Mouse (Mus musculus) spleen, postnatal 14 days (tissue): ENCODE data around the gene Slc2a4.
"Not testable (repeated sequence)": the region's sequence is repeated elsewhere in the genome, so short reads cannot be mapped to it uniquely, and the experiment has no call there.

Experiments
- DNase-seq, 2 experiments: peaks; one replicate each; pipeline ENCODE4 v3.0.0; 2021 to 2022; ENCODE audit warnings: low spot score in 2 of 2

Slc2a4 gene

GRCm38 (mm10) chr11:69920266-69921031 is 27.5 kb downstream of the Slc2a4 start:
- DNase-seq: no peak

- peak; percentile 78 to 83 for DNase-seq
Observed at GRCm38 (mm10) chr11:69919661-69920265, 28.2 kb downstream of the Slc2a4 start.

DNA sequence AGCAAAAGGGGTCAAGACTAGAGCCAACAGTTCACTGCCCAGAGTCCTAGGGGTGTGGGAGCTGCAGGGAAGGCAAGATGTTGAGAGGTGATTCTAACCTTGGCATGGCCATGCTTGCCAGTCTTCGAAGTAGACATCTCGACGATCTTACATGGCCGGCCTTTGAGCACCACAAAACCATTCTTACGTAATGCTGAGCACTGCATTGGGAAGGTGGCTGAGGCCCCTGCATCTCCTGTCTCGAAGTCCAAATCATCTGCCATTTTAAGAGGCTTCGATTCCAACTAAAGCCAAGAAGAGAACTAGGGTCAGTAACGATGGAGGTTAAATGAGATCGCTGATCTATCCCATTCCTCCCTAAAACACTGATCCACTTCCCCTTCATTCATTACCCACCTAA is 28.9 kb downstream of the Slc2a4 start:
- no peak for DNase-seq

DNA sequence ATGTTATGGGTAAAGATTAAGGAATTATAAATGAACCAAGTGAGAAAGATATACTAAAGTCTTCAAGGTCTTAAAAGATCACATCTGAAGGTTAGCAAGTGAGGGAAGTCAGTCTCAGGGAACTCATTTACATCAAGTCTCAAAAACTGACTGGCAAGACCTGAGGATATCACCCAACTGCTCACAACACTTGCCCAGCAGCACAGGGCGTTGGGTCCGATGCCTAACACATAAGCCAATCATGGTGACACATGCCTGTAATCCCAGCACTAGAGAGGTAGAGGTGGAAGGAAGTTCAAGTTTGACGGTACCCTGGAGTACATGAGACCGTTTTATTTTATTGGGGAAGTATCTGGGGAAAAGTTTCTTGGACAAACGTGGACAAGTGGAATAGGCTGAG is 29.9 kb downstream of the Slc2a4 start:
- DNase-seq: no peak

- no peak for DNase-seq
Observed at GRCm38 (mm10) chr11:69917379-69917948, 30.5 kb downstream of the Slc2a4 start.

DNA sequence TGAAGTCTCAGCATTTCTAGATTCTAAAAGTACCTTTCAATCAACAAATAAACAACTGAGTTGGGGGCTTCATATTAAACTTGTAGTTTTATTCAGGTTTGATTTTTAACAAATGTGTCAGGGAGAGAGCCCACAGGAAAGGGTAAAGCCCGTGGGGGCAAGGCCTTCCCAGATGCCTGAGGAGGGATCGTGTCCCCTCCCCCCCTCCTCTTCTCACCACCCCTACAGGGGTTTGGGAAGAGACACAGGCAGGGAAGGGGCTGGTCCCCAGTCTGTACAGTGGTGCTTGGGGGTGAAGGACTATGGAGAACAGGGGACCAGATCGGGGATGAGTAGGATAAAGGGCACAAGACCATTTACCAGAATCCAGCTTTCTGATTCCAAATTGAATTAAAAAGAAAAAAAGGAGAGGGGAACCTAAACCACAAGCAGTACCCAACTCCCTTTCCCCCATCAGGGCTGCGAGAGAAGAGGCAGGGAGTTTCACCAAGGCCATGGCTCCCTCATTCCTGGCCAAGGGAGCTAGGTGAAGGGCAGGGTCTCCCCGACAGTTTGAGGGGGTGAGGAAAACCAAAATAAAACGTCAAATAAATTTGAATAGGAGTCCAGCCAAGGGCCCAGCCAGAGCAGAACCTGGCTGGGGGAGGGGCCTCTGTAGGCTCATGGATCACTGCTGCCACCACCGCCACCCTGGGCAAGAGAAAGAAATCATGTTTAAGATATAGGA is 31.2 kb downstream of the Slc2a4 start:
- DNase-seq: not testable (repeated sequence)

DNA sequence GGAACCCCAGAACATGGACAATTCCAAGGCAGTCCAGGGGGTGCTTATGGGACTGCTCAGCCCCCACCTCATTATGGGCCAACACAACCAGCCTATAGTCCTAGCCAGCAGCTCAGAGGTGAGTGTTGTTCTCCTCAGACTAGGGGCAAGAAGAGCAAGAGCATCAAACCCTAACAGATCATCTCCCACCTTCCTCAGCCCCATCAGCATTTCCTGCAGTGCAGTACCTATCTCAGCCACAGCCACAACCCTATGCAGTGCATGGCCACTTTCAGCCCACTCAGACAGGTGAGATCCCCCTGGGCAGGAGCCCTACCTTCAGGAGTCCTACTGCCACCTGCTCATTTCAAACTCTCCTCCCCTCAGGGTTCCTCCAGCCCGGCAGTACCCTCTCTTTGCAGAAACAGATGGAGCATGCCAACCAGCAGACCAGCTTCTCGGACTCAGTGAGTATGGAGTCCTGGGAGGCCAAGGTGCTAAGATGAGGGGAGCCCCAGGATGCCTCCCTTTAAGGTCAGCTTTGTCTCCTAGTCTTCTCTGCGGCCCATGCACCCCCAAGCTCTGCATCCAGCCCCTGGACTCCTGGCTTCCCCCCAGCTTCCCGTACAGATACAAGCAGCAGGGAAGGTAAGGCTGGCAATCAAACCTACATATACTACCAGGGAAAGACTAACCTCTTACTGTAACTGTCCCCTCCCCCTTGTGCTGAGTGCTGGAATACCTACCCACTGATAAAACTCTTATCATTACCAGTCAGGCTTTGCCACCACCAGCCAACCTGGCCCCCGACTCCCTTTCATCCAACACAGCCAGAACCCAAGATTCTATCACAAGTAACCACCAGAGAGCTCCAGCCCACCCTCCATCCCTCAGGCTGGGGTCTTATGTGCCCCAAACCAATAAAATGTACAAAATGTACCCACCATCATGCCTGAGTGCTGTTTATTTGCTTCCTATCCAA is 32.0 kb downstream of the Slc2a4 start:
- no peak for DNase-seq

DNA sequence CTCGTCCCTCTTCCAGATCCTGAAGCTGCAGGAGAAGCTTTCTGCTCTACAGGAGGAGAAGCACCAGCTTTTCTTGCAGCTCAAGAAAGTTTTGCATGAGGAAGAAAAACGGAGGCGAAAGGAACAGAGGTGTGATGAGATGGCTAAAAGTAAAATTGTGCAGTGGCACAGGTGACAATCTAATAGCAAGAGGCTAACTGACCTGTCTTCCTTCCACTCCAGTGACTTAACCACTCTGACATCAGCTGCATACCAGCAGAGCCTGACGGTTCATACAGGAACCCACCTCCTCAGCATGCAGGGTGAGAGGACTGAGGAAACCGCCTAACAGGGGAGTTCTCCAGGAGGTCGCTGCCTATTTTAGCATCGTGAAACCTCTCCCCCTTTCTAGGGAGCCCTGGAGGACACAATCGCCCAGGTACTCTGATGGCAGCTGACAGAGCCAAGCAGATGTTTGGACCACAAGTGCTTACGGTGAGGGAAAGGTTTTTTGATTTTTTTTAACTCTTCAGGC is 33.0 kb downstream of the Slc2a4 start:
- no peak for DNase-seq

DNA sequence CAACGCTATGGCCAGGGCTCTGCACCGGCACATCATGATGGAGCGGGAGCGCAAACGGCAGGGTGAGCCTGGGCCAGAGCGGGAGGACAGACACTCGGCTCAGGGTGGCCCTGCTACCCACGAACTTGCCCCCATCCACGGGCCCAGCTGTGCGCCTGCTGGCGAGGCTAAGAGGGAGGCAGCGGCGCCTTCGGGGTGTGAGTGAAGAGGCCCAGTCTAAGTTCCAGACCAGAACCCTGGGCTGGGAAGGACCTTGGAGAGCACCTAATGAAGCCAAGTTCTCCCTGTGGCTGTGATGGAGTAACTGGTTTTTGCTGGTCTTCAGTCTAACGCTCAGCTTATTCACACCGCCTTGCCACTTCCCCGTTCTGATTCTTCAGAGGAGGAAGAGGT is 33.6 kb downstream of the Slc2a4 start:
- no peak for DNase-seq

DNA sequence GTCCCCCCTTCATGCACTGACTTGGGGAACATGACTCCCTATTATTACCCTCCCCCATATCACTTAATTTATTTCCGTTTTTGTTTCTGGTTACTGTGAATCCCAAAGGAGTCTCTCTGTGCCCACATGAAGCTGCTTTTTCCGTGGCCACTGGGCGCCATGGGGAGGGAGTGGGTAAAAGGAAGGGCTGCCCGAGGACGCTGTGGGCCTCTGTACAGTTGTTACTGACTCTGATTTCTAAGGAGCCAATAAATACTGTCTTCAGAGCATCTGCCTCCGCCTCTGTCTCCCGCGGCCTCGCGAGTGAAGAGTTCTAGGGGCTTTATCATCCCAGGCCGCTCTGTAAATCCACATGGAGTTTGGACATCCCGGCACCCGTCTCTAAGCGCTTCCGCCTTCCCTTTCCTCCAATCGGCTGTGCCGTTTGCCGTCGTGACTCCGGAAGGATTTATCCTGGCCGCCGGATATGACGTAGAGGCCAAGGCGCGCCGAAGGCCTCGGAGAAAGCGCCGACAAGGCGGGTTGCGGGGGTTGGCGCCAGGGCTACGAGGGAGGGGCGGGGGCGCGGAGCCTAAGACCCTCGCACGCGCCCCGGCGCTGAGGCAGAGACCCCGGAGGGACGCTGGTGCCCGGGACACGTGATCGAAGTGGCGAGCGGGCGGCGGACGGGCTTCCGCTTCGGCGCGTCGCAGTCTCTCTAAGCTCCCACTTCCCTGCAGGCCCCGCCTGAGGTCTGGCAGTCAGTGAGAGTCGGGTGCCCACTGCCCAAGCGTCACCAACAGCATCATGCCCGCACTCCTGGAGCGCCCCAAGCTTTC is 34.2 kb downstream of the Slc2a4 start, which contains the start of gene Gps2:
Gene Gps2, plus strand, starts transcription at position 335 of the 818 bp plus-strand sequence.
- DNase-seq: peak; percentile 82 to 87

GRCm38 (mm10) chr11:69912716-69913530 is 35.1 kb downstream of the Slc2a4 start:
- DNase-seq: no peak

DNA sequence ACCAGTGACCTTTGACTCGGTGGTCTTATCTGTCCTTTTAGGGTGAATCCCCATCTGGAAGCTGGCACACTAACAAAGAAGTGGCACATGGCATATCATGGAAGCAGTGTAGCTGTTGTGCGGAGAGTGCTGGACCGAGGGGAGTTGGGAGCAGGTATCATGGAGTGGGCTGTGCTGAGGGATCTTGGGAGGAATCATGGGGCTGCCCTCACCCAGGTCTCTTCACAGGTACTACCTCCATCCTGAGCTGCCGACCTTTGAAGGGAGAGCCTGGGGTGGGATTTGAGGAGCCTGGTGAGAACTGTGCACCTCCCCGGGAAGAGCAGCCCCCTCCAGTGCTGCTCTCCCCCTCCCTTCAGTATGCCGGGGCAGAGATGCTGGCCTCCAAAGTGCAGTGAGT is 36.3 kb downstream of the Slc2a4 start:
- DNase-seq: no peak

DNA sequence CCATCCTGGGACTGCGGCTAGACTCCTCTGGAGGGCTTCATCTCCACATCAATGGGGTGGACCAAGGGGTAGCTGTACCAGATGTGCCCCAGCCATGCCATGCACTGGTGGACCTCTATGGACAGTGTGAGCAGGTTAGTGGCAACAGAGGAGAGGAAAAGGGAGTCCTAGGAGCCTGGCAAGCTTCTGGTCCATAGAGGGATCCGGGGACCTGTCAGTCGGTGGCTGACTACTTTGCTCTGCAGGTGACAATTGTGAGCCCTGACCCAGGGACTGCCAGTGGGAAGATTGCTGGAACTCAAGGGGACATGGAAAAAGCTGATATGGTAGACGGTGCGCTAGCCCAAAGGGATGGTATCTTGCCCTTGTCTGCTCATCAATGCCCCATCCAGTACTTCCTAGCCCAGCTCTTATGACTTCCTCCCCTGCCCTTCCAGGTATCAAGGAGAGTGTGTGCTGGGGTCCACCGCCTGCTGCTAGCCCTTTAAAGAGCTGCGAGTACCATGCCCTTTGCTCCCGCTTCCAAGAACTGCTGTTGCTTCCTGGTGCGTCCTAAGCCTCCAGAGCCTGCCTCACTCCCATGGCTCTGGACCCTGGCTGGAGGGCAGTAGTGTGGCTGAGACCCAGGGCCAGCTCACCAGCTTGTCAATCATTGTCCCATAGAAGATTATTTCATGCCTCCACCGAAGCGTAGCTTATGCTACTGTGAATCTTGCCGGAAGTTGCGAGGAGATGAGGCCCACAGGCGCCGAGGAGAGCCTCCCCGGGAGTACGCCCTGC is 37.0 kb downstream of the Slc2a4 start:
- DNase-seq: no peak

DNA sequence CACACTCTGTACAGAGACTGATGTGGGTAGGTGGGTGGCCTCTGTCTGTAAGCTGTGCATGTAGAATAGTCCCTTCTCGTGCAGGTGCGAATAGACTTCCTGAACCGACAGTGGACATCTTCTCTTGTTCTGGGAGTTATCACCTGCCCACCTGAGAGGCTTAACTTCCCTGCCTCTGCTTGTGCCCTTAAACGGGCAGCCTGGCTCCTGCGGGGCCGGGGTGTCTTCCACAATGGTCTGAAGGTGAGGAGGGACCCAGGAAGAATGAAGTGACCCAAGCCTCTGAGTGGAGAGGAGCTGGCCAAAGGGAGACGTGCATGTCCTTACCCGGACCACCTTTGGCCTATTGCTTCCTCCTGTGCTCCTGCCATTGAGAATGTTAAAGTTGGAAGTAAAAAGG is 37.8 kb downstream of the Slc2a4 start:
- no peak for DNase-seq

DNA sequence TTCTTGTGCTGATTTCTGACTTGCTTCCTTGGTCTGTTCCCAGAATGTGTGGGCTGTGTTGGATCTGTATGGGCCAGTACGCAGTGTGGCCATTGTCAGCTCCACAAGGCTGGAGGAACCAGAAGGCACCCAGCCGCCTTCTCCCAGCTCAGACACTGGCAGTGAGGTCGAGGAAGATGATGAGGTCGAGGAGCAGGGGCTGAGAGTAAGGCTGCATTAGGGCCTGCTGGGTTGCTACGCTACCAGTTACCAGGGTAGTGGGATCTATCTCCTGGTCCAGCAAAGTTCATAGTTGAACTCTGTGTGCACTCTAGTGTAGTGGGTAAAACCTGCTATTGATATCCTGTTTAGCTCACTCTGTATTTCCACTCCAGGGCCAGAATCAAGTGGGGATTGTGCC is 38.8 kb downstream of the Slc2a4 start:
- DNase-seq: no peak

- DNase-seq: no peak
Observed at GRCm38 (mm10) chr11:69908645-69909044, 39.3 kb downstream of the Slc2a4 start.

DNA sequence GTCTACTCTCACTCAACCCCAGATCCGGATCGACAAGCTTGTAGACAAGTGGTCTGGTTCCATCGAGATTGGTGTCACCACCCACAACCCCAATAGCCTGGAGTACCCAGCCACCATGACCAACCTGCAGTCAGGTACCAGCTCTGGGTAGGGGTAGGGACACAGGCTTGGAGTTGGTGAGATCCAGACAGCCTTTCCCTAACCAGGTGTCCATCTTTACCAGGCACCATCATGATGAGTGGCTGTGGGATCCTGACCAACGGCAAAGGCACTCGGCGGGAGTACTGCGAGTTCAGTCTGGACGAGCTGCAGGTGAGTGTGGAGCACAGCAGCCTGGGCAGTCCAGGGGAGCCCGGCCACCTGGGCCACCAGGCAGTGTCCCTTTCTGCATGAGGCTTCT is 43.7 kb downstream of the Slc2a4 start:
- no peak for DNase-seq

GRCm38 (mm10) chr11:69902972-69903371 is 45.0 kb downstream of the Slc2a4 start:
- DNase-seq: no peak

GRCm38 (mm10) chr11:69901993-69902392 is 46.0 kb downstream of the Slc2a4 start:
- DNase-seq: no peak
